Mouse (Mus musculus) forelimb bud, embryonic 11.5 days (tissue): ENCODE results near the gene Cux1.
A peak's percentile ranks its signal among the peaks of the same experiment; 100 is the strongest.
"Not testable (repeated sequence)": the region's sequence is repeated elsewhere in the genome, so short reads cannot be mapped to it uniquely, and the experiment has no call there.

Experiments
- DNase-seq: peaks from one replicate; pipeline ENCODE4 v3.0.0-alpha.2; 2012; ENCODE audit warnings: low read depth, low spot score

Cux1 gene

GRCm38 (mm10) chr5:136474086-136474485 is 93.2 kb downstream of the Cux1 start:
- DNase-seq, result no peak

GRCm38 (mm10) chr5:136473337-136473736 is 94.0 kb downstream of the Cux1 start:
- no peak for DNase-seq

GRCm38 (mm10) chr5:136472846-136473245 is 94.4 kb downstream of the Cux1 start:
- DNase-seq, result no peak

GRCm38 (mm10) chr5:136470985-136471735 is 96.1 kb downstream of the Cux1 start:
- not testable (repeated sequence) for DNase-seq

GRCm38 (mm10) chr5:136469301-136469700 is 98.0 kb downstream of the Cux1 start:
- no peak for DNase-seq

- peak; percentile 76 for DNase-seq
Observed at GRCm38 (mm10) chr5:136467360-136467999, 99.8 kb downstream of the Cux1 start.

GRCm38 (mm10) chr5:136465770-136466406 is 101.4 kb downstream of the Cux1 start:
- DNase-seq, result no peak

GRCm38 (mm10) chr5:136465366-136465765 is 101.9 kb downstream of the Cux1 start:
- DNase-seq, result no peak

GRCm38 (mm10) chr5:136464849-136465248 is 102.4 kb downstream of the Cux1 start:
- no peak for DNase-seq

GRCm38 (mm10) chr5:136464128-136464527 is 103.2 kb downstream of the Cux1 start:
- DNase-seq, result no peak

GRCm38 (mm10) chr5:136462613-136463012 is 104.7 kb downstream of the Cux1 start:
- no peak for DNase-seq

GRCm38 (mm10) chr5:136459901-136460300 is 107.4 kb downstream of the Cux1 start:
- DNase-seq, result no peak

GRCm38 (mm10) chr5:136458893-136459499 is 108.3 kb downstream of the Cux1 start:
- DNase-seq, result no peak

GRCm38 (mm10) chr5:136458102-136458863 is 109.0 kb downstream of the Cux1 start:
- DNase-seq, result peak; percentile 46

GRCm38 (mm10) chr5:136456395-136456794 is 110.9 kb downstream of the Cux1 start:
- no peak for DNase-seq

- no peak for DNase-seq
Observed at GRCm38 (mm10) chr5:136452681-136453080, 114.6 kb downstream of the Cux1 start.

GRCm38 (mm10) chr5:136449801-136450200 is 117.5 kb downstream of the Cux1 start:
- no peak for DNase-seq

GRCm38 (mm10) chr5:136445967-136446366 is 121.3 kb downstream of the Cux1 start:
- no peak for DNase-seq

GRCm38 (mm10) chr5:136442238-136443187 is 124.8 kb downstream of the Cux1 start:
- DNase-seq, result no peak

- DNase-seq, result no peak
Observed at GRCm38 (mm10) chr5:136429647-136430046, 137.6 kb downstream of the Cux1 start.
